20 mouse cellular contexts compared by ENCODE assay signal in the genomic region with DNA sequence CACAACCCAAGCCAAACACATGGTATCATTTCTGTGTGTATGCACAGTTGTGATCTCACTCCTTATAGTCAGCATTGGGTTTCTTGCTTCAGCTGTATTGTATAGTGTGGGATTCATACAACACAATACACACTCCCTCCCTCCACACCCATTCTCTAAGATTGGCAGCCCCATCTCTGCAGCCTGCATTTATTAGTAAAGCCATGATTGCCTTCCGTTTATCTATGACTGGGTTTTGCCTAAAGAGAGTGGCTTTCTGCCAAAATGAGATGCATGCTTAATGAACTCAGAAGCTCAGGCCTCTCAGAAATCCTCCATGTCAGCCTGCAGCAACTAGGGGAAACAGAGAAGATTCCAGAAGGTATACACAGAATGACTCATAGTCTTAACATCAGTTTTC.
DNase-seq lines count a peak whose midpoint lies in the region; ATAC-seq lines count a peak whose summit lies in the region.
"Had no signal": no experiment of that assay in that cellular context is flagged by ENCODE, and none has a peak within 500 bp of the region (broad histone marks: within the 10 kb centered on the region; RNA-seq: fewer than 3 reads in every experiment).

No protein-coding gene starts in this region.

- H3K4me3 ChIP-seq in hindbrain, embryonic 12.5 days: no peak overlapping the region
- H3K4me3 ChIP-seq in hindbrain, embryonic 10.5 days: no peak overlapping the region
- H3K4me3 ChIP-seq in forebrain, embryonic 16.5 days (replicated peaks; ENCODE audit: low read length): no peak overlapping the region
- H3K4me3 ChIP-seq in midbrain, embryonic 15.5 days: no peak overlapping the region
- H3K4me3 ChIP-seq: erythroblast, embryonic 14.5 days; heart, embryonic 15.5 days; limb, embryonic 15.5 days; myocyte had no signal

- no peak for DNase-seq in hindbrain, embryonic 10.5 days (ENCODE audit: low spot score)
- DNase-seq in brain, adult 2 months (ENCODE audit: low read depth, low spot score): peak; percentile 40
- no peak for DNase-seq in lung, adult 18-20 months
- no peak for DNase-seq in frontal cortex, postnatal 36 days (ENCODE audit: low spot score in 2 of 2)
- DNase-seq: adrenal gland, adult 8-10 months; cerebellum, adult 9-10 months; embryo, embryonic 11 days; kidney, adult 8-10 months; layer of hippocampus, postnatal 36 days; liver, postnatal 0 days; right cerebral cortex, postnatal 4 days; thymus, adult 18-20 months had no signal

- H3K27ac ChIP-seq in hindbrain, embryonic 12.5 days: peak overlapping the region; percentile 45
- no peak overlapping the region for H3K27ac ChIP-seq in hindbrain, embryonic 10.5 days
- peak overlapping the region; percentile 41; the same call in 1 of the 2 replicates for H3K27ac ChIP-seq in forebrain, embryonic 16.5 days (ENCODE audit: low read length)
- peak overlapping the region; percentile 36; the same call in 1 of the 2 replicates for H3K27ac ChIP-seq in midbrain, embryonic 15.5 days
- H3K27ac ChIP-seq: heart, embryonic 15.5 days; limb, embryonic 15.5 days had no signal

- peaks cover 14% of the 10 kb centered on the region for H3K4me1 ChIP-seq in hindbrain, embryonic 12.5 days
- peaks cover 25% of the 10 kb centered on the region for H3K4me1 ChIP-seq in hindbrain, embryonic 10.5 days (replicated peaks)
- H3K4me1 ChIP-seq in forebrain, embryonic 16.5 days (replicated peaks; ENCODE audit: control insufficient read depth, insufficient read depth, low read length): peaks cover 17% of the 10 kb centered on the region
- H3K4me1 ChIP-seq in midbrain, embryonic 15.5 days: peaks cover 24% of the 10 kb centered on the region
- H3K4me1 ChIP-seq: heart, embryonic 15.5 days; limb, embryonic 15.5 days had no signal

- no peaks in the 10 kb centered on the region for H3K9me3 ChIP-seq in hindbrain, embryonic 12.5 days (replicated peaks)
- no peaks in the 10 kb centered on the region for H3K9me3 ChIP-seq in hindbrain, embryonic 10.5 days
- no peaks in the 10 kb centered on the region for H3K9me3 ChIP-seq in forebrain, embryonic 16.5 days (ENCODE audit: control insufficient read depth, low read length)
- no peaks in the 10 kb centered on the region for H3K9me3 ChIP-seq in midbrain, embryonic 15.5 days
- H3K9me3 ChIP-seq: heart, embryonic 15.5 days; limb, embryonic 15.5 days had no signal

- H3K4me2 ChIP-seq in hindbrain, embryonic 12.5 days (replicated peaks): no peak overlapping the region
- no peak overlapping the region for H3K4me2 ChIP-seq in forebrain, embryonic 16.5 days (ENCODE audit: low read length)
- no peak overlapping the region for H3K4me2 ChIP-seq in midbrain, embryonic 15.5 days
- H3K4me2 ChIP-seq: heart, embryonic 15.5 days; limb, embryonic 15.5 days had no signal

- no peak overlapping the region for H3K9ac ChIP-seq in hindbrain, embryonic 12.5 days
- no peak overlapping the region for H3K9ac ChIP-seq in forebrain, embryonic 16.5 days (replicated peaks; ENCODE audit: low read depth, low read length)
- no peak overlapping the region for H3K9ac ChIP-seq in midbrain, embryonic 15.5 days
- H3K9ac ChIP-seq: heart, embryonic 15.5 days; limb, embryonic 15.5 days; liver, postnatal 0 days had no signal

- peak; percentile 47 for ATAC-seq in hindbrain, embryonic 12.5 days (ENCODE audit: low FRiP score)
- ATAC-seq in forebrain, embryonic 16.5 days: peak; percentile 89
- ATAC-seq in midbrain, embryonic 15.5 days (replicated peaks): peak; percentile 59
- no peak for ATAC-seq in activated CD4-positive, CD25-positive, alpha-beta regulatory T cell, adult 4 months
- ATAC-seq: liver, postnatal 0 days had no signal

- no peaks in the 10 kb centered on the region for H3K27me3 ChIP-seq in hindbrain, embryonic 12.5 days
- H3K27me3 ChIP-seq in hindbrain, embryonic 10.5 days (ENCODE audit: insufficient read depth, poor library complexity, severe bottlenecking): no peaks in the 10 kb centered on the region
- no peaks in the 10 kb centered on the region for H3K27me3 ChIP-seq in forebrain, embryonic 16.5 days (replicated peaks; ENCODE audit: control insufficient read depth, insufficient read depth, low read length)
- no peaks in the 10 kb centered on the region for H3K27me3 ChIP-seq in midbrain, embryonic 15.5 days (replicated peaks)
- H3K27me3 ChIP-seq: heart, embryonic 15.5 days; limb, embryonic 15.5 days had no signal

- H3K36me3 ChIP-seq in hindbrain, embryonic 12.5 days: no peaks in the 10 kb centered on the region
- H3K36me3 ChIP-seq in hindbrain, embryonic 10.5 days: no peaks in the 10 kb centered on the region
- H3K36me3 ChIP-seq in forebrain, embryonic 16.5 days (ENCODE audit: control insufficient read depth, insufficient read depth): no peaks in the 10 kb centered on the region
- H3K36me3 ChIP-seq in midbrain, embryonic 15.5 days (replicated peaks): no peaks in the 10 kb centered on the region
- H3K36me3 ChIP-seq: heart, embryonic 15.5 days; limb, embryonic 15.5 days had no signal

- 37% methylated on average over 1 of the region's 1 CpGs for WGBS in hindbrain, embryonic 12.5 days
- WGBS in hindbrain, embryonic 10.5 days: 60% methylated on average over 1 of the region's 1 CpGs
- 3% methylated on average over 1 of the region's 1 CpGs for WGBS in forebrain, embryonic 16.5 days
- 8% methylated on average over 1 of the region's 1 CpGs for WGBS in midbrain, embryonic 15.5 days
